Mouse (Mus musculus) kidney, postnatal 14 days (tissue): Measurements from ENCODE around the gene Ttc19.
"Not testable (repeated sequence)": the region's sequence is repeated elsewhere in the genome, so short reads cannot be mapped to it uniquely, and the experiment has no call there.

Experiments used
- DNase-seq: peaks from one replicate; pipeline ENCODE4 v3.0.0; 2022; ENCODE audit warnings: mixed read lengths

Gene Ttc19

DNA sequence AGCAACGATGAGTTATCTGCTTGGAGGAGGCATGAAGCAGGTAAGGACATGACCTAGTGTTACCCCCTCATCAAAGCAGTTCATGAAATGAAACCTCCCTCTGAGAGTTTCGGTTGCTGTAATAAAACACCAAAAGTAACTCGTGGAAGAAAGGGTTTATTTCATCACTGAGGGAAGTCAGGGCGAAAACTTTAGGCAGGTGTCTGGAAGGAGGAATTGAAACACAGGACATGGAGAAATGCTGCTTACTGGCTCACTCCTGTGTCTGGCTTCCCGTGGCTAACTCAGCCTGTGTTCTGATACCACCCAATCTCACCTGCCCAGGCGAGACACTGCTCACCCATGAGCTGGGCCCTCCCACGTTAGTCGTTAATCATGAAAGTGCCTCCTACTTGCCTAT lies 3.7 kb downstream of the Ttc19 start:
- DNase-seq = no peak

DNA sequence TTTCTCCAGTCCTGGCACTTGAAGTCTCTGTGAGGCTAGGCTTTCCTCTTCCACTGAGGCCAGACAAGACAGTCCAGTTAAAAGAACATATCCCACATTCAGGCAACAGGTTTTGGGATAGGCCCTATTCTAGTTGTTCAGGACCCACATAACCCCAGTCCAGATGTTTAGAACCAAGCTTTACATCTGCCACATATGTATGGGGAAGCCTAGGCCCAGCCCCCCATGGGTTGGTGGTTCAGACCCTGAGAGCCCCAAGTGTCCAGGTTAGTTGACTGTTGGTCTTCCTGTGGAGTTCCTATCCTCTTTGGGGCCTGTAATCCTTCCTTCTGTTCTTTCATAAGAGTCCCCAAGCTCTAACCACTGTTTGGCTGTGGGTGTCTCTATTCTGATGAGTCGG lies 6.4 kb downstream of the Ttc19 start:
- DNase-seq = no peak

DNA sequence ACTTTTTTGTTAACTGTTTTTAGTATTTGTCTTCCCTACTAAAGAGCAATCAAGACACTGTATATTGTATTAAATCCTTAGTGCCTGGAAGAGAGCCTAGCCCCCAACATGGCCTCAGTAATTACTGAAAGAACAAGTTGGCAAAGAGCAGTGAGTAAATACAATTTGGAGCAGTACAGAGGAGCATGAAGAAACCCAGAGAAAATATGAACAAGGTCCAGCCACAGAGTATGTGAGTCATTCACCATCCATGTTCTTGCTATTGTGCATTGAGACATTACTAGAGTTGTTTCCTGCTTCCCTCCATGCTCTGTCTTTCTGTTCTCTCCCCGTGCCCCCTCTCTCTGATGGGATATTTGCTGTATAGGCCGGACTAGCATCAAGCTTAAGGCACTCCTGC lies 12.8 kb downstream of the Ttc19 start:
- no peak for DNase-seq

DNA sequence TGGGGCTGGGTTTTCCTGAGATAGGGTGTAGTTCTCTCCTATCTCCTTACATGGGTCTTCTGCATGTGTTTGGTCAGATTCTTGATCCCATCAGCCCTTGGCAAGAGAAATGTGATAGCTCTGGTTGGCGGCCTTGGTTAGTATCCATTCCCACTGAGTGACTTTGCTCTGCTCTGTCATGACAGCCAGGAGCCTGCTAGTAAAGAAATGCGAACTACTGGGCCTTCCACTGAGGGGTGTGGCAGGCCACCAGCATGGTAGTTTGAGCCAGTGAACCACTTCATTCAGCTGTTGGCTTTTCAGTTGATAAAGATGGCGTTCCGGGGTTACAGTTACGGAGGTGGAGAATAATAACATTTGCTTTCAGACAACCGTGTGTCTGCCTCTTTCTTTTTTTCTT lies 17.6 kb downstream of the Ttc19 start:
- no peak for DNase-seq

DNA sequence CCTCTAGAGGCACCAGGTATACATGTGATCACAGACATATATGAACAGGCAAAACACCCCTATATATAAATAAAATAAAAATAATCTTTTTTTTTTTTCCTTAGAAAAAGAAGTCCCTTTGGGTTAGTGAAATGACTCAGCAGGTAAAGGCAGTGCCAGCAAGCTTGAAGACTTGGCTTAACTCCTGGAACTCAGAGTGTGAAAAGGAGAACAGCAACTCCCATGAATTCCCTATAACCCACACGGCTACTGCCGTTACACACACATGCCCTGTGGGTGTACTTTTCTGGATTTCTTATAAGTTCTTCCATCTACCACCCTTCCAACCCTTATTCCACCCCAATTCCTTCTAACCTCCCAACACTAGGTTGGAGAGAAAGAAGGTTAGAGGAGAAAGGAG lies 24.6 kb downstream of the Ttc19 start:
- DNase-seq = no peak

DNA sequence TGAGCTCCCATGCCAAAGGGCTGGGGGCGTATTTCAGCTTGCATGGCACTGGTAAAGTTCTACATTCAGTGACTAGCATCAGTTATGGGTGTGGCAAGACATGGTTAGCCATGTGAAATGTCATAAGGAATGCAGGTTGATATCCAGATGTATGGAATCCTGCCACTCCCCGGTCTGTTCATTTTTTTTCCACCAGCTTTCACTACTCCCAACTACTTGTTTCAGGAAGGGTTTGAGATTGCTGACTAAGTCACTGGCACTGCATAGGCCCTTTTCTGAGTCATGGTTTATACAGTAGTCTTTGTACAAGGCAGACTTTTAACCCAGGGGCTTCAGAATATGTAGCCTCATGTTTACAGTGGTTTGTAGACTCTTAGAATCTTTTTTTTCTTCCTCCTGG lies 28.0 kb downstream of the Ttc19 start:
- DNase-seq = no peak

DNA sequence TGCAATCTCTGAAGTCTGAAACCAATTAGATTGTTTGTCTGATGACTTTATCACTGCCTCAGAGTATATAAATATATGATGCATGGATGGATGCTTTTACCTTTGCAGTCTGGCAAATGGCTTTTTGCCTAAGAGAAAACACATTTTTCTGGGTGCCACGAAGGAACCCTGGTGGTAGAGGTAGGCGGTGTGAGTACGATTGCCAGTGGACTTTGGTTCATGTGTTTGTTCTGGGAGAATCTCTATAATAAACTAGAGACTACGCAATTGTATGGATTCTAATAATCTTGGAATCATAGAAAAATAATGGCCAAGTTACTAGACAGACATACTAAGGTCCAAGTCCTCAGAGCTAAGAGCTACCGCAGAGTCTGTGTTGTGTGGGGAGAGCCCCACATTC lies 33.7 kb downstream of the Ttc19 start:
- DNase-seq = no peak

DNA sequence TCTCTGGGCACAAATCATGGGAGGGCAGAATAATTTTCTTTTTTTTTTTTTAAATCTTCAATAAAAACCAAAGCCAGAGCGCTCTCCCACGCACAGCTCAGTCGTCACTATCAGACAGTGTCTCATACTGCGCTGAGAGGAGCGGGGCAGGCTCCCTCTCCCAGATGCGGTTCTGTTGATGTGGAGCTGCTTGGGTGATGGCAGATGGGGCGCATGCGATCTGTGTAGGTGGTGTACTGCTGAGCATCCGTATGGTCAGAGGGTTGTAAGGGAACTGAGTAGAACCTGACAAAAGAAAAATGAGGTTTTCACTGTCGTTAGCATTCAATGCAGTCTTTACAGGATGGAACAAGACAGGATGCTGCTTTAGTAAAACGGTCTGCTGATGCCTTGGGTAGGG lies 36.5 kb downstream of the Ttc19 start:
- no peak for DNase-seq

DNA sequence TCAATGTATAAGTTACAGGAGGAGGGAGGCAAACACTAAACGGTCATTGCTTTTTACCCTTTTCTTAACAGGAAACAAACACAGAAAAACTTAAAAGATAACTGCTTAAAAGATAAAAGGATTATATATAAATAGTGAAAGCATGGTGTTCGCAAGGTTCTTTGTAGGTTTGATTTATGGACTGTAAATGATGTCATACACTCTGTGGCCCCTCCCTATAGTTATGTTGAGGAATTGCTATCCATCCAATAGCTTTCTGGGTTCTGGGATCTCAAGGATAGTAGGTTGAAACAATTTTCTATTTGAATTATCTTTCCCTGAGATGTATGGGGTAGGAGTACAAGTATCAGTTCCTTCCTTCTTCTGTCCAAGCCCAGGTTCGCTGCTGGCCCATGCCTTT lies 38.8 kb downstream of the Ttc19 start:
- no peak for DNase-seq

DNA sequence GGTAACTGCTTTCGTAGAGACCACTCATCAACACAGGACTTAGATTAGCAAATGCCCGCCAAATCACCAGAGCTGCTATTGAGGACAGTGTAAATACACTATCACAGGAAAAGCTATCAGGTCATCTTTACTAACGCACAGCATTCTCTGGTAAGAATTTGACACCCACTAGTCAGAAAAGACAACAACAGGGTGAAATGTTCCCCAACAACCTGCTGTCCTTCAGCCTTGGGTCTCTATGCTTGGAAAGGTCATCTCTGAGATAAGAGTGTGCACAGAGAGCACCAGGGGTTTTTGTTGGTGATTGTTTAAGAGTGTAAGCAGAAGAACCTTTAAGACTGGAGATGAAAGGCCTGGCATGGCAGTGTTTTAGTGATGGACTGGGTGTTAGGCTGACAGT lies 42.4 kb downstream of the Ttc19 start:
- no peak for DNase-seq

DNA sequence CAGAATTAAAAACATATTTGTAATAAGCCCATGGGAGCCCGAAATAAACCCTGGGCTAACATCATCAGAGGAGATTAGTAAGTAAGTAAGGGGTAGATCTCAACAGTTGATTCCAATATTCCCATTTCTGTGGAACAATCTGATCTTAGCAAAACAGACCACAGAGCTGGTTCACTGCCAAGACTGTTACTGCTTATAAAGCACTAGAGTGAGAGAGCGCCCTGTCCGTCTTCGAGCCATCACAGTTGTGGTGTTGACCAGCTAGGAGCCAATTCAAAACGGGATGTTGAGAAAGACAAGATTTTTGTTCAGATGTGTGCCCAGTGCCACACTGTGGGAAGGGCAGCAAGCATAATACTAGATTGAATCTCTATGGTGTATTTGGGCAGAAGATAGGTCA lies 49.9 kb downstream of the Ttc19 start:
- DNase-seq = peak; percentile 21

DNA sequence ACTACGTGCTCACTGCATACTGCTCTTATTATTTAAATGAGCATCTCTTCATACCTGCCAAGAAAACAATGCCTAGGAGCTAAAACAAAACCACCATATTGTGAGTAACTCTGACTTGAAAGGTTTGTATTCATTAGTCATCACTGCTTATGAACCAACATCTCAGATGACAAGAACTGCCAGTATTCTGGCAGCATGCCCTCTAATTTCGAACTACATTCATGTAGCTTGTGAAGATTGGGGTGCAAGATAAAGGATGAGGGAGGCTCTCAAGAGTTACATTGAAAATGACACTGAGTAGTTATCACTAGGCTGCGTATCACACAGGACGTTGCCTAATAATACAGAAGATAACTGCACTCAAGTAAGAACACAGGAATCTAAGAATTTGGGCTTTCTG lies 51.0 kb downstream of the Ttc19 start:
- DNase-seq = no peak

DNA sequence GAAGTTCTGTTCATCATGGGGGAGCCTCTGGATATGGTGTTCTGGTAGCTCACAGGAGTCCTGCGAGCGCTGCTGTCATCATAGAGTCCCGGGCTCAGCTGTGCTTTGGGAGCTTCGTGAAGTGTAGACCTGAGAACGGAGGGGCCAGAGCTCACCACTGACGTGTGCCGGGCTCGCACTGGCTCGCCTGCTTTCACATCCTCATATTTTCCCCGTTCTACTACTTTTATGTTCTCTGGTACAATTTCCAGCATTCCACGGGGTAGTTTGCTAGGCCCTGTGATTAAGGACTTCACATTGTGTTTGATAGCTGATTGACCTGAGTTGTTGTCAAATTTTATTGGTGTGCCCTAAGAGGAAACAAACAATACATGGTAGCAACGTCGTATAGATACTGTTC lies 61.7 kb downstream of the Ttc19 start:
- no peak for DNase-seq

DNA sequence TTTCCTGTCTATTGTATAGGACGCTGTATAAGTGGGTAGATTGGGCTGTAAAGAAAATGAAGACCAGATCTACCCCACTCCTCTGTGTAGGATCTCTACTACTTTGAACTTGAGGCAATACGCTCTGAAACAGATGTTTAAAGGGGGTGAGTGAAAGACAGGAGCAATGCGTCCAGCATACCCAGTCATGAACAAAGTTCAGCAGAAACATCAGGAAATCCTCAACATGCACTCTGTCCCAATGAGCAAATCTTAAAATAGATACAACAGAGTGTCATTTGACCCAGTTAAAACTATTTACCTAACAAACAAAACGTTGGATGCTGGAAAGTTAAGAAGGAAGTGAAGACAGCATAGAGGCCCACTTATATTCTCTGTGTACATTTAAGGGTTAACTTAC lies 70.7 kb downstream of the Ttc19 start:
- no peak for DNase-seq

DNA sequence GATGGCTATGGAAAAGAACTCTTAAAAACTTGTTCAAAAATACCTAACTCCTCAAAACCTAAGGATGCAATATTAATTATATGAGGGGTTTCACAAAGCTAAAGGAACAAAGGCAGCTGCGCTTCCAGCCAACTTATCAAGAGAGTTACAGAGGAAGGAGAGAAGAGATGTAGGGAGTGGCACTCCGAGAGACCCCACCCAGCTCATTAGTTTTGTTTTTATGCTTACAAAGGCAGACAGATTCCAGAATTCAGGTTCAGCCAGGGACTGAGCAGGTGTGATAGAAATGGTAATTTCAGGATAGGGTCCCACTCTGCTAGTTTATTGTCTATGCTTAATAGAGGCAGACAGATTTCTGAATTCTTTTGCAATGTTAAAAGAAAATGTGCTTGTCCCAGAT lies 73.9 kb downstream of the Ttc19 start:
- no peak for DNase-seq

DNA sequence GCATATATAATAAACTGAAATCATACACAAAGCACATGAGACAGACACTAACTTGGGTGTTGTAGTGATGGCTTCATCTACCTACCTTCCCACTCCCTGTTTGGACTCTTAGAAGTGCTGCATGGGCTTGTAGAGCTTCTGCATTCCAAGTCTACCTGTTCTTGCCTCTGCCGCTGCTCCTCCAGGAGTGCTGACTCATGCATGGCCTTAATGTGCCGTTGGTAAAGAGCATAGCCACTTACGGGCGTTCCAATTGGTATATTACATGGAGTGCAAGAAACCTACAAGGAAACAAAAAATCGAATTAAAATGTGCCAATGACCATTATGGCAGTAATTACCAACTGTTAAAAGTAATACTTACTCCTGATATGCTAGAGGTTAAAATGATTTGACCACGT lies 85.6 kb downstream of the Ttc19 start:
- no peak for DNase-seq

DNA sequence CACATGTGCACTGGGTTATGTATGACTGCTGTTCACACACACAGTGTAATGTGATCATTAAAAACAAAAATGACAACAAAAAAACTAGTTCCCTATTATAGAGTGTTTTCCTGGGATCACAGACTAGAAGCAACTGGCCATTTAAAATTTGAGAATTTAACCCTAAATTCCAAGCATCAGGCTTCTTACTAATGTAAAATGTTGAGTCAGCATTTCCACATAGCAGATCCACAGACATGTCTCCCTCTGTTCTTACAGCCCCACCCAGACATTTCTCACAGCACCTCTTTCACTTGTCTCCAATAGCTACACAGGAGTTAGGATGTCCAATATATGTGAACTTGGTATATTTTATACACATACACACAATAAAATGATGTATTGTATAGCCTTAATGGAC lies 88.7 kb downstream of the Ttc19 start:
- DNase-seq = no peak

DNA sequence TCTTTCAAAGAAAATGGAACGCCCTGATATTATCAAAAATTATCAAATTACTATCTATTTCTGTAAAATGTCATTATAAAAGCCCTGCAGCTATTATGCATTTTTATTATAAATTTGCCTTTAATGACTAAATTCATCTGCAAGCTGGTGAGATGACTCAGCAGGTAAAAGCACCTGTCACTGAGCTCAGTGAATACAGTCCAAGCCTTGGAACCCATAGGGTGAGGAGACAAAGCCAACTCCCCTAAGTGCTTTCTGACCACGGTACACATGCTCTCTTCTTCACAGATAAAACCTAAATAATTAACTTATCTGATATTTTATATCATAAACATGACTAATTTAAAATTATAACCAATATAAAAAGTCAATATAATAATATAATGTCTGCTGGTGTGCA lies 90.5 kb downstream of the Ttc19 start:
- no peak for DNase-seq

DNA sequence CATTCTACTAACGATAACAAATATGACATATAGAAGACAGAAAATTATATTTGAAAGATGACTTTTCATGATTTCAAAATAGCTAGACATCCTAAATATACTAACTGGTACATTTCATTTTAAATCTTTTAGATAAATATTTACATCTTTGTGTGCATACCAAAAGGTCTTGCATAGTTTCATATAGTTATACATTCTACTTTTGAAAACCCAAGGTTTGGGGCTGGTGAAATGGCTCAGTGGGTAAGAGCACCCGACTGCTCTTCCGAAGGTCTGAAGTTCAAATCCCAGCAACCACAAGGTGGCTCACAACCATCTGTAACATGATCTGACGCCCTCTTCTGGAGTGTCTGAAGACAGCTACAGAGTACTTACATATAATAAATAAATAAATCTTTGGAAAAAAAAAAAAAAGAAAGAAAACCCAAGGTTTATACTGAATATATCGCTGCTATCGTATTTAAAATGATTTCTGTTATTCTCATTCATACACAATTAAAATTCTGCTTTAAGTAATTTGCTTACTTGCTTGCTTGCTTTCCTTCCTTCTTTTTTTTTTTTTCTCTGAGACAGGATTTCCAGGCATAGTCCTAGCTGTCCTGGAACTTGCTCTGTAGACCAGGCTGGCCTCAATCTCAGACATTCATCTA lies 96.1 kb downstream of the Ttc19 start:
- not testable (repeated sequence) for DNase-seq
